Mouse (Mus musculus): ENCODE results near the gene Tcp1.
"Not testable (repeated sequence)": the region's sequence is repeated elsewhere in the genome, so short reads cannot be mapped to it uniquely, and the experiment has no call there.

Tcp1 gene

DNA sequence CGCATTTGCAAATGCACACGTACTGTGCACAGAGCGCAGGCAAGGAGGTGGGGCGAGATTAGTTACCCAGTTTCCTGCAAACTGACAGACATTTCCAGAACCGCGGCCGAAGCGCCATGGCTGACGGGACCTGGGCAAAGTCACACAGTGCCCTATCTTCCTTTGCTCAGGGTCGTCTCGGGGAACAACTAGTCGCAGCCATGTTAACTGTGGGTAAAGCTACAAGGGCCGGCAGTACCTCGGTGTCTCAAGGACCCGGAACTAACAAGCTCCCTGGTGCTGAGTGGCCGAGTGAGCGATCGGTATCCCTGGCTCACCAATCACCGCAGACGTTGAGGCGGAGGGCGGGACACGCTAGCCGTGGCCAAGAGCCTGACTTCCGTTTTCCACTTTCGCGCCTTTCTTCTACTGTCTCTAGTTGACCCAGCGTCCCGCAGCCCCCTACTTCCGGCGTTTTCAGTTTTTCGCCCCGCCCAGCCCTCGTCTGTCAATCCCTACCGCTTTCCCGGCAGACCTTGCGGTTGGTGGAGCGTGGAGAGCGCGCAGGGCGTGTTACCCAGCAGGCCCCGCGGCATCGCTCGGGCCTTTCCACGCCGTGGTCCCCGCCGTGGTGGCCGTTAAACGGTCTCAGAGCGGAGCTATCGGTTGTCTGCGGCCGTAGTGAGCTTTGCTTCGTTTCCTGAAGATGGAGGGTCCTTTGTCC, 531 bp downstream of the Tcp1 start, which contains the start of gene Mrpl18:
Mrpl18 (minus strand) TSS at position 465 of the 703 bp plus-strand sequence.
- DNase-seq = peak; percentile 97 to 99

DNA sequence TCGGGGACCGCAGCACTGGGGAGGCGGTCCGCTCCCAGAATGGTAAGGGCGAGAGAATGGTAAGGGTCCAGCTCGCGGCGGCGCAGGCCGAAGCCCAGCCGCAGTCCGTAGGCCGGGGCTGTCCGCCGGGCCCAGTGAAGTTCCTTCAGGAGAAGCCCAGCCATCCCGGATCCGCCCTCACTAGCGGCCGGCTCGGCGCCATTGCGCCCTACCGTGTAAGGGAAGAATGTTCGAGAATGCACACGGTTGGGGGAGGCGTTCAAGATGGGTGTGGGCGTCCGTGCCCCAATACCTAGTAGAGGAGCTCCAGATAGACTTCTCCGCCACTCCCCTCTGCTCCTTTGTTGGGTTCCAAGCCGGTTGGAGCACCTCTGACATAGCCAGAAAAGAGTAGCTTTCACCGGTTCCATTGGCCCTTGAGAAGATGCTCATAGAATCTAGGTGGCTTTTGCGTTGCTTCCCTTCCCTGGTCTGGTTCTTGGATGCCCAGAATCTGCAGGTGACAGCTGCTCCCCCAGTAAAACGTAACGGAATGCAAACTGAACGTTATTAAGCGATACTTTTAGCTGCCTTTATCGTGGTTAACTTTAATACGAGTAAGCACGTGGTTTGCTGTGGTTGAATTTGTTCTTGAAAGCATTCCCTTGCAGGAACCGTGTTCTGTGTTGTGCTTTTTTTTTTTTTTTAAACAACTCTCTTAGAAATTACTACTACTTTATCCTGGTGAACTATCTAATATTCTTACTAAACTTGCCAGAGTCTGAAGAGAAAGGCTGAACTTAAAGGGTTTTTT, 1.3 kb downstream of the Tcp1 start:
- no peak for DNase-seq

- no peak for DNase-seq
Measured at GRCm38 (mm10) chr17:12921073-12921472, 5.6 kb downstream of the Tcp1 start.

- DNase-seq = no peak
Measured at GRCm38 (mm10) chr17:12925001-12925400, 9.5 kb downstream of the Tcp1 start.

- no peak for DNase-seq
Measured at GRCm38 (mm10) chr17:12925703-12926180, 10.2 kb downstream of the Tcp1 start.

GRCm38 (mm10) chr17:12931576-12931975, 16.1 kb downstream of the Tcp1 start:
- DNase-seq = not testable (repeated sequence)

DNA sequence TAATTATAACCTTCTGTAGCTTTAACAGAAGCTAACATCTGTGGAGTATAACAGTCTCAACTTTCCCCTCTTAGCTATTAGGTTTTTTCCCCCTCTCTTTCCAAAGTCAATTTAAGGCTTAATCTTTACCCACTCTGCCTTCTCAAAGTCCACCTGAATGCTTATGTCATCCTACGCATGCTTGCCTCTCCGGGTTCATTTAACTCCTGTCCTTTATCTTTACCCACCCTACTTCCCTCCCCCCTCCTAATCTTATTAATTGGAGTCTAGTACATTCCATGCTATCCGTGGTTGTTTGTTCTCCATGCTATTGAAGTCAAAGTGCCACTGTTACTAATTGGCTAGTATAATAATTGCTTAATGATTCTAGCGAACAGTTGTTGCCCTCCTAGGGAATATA, 20.2 kb downstream of the Tcp1 start:
- no peak for DNase-seq

GRCm38 (mm10) chr17:12937412-12937970, 22.0 kb downstream of the Tcp1 start:
- DNase-seq = no peak

GRCm38 (mm10) chr17:12938077-12938476, 22.6 kb downstream of the Tcp1 start:
- DNase-seq = no peak

GRCm38 (mm10) chr17:12939377-12940148, 24.1 kb downstream of the Tcp1 start:
- DNase-seq = not testable (repeated sequence)

GRCm38 (mm10) chr17:12940151-12940805, 24.8 kb downstream of the Tcp1 start, which contains the start of gene Acat3:
Acat3 (minus strand) TSS chr17:12940600.
- DNase-seq = no peak

DNA sequence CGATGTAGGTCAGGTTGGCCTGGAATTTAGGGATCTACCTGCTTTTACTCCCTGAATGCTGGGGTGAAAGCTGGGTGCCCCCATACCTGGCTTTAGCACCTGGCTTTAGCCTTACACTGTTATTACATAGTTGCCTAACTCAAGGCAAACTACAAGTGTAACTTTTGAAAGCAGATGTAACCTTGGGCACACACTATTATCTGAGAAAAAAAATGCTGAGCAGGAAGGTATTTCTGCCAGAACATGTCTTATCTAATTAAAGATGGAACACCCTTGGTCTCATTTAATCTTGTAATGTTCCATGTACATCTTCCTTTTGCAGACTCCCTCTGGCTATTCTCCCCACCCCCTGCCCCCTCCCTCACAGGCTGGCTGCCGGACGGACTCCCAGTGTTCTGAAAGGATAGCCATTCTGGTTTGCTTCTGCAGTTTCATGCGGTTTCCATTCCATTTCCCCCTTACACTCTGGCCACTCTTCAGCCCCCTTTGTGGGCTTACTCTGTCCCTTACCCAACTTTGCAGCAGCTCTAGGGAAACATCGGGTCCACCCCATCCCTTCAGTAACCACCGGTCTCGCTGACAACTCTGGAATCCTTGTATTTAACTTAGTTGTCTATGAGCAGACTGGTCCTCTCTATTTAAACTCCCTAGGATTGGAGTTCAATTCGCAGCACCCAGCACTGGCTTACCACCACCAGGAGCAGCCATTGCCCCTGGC, 26.2 kb downstream of the Tcp1 start:
- DNase-seq = no peak

DNA sequence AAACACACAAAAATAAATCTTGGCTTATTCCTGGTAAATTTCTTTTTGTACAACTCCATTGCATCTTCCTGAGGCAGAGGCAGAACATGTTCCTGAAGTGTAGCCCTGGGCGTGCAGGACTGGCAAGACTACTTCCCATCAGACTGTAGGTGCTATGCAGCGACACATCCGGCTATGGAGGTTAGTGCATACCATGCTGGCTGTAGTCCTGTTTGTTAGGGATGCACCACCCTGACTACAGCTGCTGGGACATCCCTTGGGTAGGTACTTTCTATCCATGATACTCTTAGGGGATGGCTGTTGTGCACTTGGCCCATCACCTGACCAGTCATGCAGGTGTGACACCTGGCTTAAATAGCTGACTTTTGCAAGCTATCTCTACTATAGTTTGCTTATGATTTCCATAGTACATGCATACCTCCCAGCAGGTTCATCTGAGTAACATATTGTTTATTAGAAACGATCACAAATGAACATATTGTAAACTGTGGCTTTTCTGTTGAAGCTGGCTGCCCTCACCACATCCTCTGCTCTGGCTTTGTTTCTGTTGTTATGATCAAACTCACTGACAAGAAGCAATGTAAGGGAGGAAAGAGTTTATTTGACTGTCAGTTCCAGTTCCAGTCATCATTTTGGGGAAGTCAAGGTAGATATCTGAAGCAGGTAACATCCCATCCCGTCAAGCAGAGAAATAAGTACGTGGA, 27.1 kb downstream of the Tcp1 start:
- DNase-seq = no peak

DNA sequence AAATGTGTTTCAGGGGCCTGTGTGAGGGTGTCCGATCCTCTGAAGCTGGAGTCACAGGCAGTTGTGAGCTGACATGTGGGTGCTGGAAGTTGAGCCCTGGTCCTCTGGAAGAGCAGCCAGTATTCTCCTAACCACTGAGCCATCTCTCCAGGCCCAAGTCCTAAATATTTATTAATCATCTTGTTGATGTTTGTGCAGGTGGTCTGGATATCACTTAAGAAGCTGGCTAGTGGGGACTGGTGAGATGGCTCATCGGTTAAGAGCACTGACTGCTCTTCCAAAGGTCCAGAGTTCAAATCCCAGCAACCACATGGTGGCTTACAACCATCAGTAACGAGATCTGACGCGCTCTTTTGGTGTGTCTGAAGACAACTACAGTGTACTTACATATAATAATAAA, 34.2 kb downstream of the Tcp1 start:
- DNase-seq = no peak

GRCm38 (mm10) chr17:12956664-12957063, 41.2 kb downstream of the Tcp1 start:
- DNase-seq = no peak

- DNase-seq = not testable (repeated sequence)
Measured at GRCm38 (mm10) chr17:12959377-12959776, 43.9 kb downstream of the Tcp1 start.

DNA sequence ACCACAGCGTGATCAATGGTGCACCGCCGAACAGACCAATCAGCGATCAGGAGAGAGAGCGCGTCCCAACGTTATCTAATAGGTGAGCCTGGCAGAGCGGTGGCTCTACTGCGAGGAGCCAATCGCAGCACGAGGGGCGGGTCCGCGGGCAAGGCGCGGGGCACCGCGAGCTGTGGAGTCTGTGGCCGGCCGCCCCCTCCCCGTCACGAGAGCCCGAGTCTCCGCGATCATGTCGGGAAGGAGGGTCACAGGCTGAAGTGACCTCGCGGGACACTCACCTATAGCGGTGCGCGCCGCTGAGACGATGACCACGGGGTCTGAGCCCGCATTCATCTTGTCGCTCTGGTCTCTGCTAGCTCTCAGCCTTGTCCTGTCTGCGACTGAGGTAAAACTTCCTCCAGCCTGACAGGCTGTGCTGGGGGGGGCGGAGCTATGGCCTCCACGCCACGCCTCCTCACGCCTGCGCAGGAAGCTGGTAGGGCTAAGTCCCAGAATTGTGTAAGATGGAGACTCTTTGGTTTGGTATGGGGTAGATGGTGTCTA, 44.9 kb downstream of the Tcp1 start, which contains the start of gene Acat2:
Acat2 (minus strand) TSS at position 417 of the 543 bp plus-strand sequence.
- peak; percentile 95 for DNase-seq

DNA sequence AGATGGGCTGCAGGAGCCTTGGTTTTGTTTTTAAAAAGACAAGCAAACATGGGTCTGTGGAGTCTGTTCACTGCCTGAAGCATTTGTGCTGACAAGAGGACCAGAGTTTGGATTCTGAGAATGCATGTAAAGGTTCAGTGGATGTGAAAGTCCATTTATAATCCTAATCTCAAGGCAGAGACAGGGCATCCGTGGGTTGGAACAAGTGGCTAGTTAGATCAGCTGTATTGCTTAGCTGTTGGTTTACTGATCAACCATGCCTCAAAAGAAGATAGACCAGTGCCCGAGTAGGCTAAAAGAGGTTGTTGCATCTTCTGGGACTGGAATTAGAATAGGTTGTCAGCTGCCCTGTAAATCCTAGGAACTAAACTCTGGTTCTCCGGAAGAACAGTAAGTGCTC, 48.0 kb downstream of the Tcp1 start:
- DNase-seq = no peak

DNA sequence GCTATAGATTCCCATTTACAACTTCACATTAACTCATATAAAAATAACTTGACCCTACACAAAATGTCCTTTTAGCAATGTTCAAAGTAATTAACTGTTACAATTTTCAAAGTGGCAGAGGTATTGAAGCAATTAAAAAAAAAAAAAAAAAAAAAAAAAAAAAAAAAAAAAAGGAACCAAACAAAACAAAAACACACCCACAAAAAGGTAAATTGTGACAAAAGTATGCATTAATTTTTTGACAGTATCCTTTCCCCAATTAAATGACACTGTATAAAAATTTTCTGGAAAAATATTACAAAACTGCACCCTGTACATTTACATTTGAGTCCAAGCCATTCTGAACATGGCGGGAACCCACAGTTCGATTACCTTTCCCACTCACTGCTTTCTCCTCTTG, 51.7 kb downstream of the Tcp1 start:
- no peak for DNase-seq

DNA sequence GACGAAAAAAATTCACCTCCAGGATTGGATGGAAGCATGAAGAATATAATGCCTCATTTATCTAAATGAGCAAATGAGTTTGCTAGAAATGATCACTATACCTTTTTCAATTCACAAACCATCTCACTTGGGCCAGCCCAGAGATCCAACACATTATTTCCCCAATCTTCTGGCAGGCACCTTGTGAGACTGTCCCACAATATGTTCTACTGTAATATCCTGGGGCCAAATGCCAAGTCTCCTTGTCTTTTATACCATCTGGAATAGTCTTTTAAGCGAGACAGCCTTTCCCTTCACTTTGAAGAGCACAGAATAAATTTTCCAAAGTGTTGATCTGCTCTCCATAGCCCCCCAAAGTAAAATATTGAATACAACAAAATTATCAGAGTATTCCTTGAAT, 58.4 kb downstream of the Tcp1 start:
- no peak for DNase-seq

All from thymus, postnatal 36 days (tissue).